Mouse (Mus musculus): ENCODE data around the gene Gpx5. TPM values are rescaled to one million over a fixed set of nuclear protein-coding genes. Genes with fewer than 3 reads are reported as not detected.

The Gpx5 gene
- polyA plus RNA-seq, 1 experiment from 2014 or later = not detected

GRCm38 (mm10) chr13:21275021-21275814 is 17.3 kb downstream of the Gpx5 start:
- WGBS = under 1% methylated on average over 29 of the region's 29 CpGs

GRCm38 (mm10) chr13:21268262-21268661 is 24.3 kb downstream of the Gpx5 start:
- no peak for ATAC-seq (ENCODE audit: insufficient read depth, low FRiP score)
- H3K4me3 ChIP-seq (replicated peaks; ENCODE audit: low read length) = no peak overlapping the region
- 0 out of 2 replicates have a peak overlapping the region, but pooled peaks have one; percentile 13 for H3K4me2 ChIP-seq (ENCODE audit: low read depth, low read length)

More at GRCm38 (mm10) chr13:21275021-21275814, 17.3 kb downstream of the Gpx5 start:
- Histone ChIP-seq H3K9me3 (replicated peaks; ENCODE audit: control insufficient read depth, low read length) (no peaks in the 10 kb centered on the region), H3K9ac (ENCODE audit: low read length) (peak overlapping the region; percentile 59), H3K27ac (ENCODE audit: low read length) (no peak overlapping the region), H3K4me1 (ENCODE audit: control insufficient read depth, insufficient read depth, low read length) (peaks cover 7% of the 10 kb centered on the region; the same call in 1 of the 2 replicates), H3K4me3 (replicated peaks; ENCODE audit: low read length) (peak overlapping the region; percentile 63), H3K4me2 (ENCODE audit: low read depth, low read length) (peak overlapping the region; percentile 90), H3K36me3 (ENCODE audit: control insufficient read depth, insufficient read depth, low read length) (no peaks in the 10 kb centered on the region), H3K27me3 (ENCODE audit: control insufficient read depth, insufficient read depth, low read length) (no peaks in the 10 kb centered on the region)
- ATAC-seq (ENCODE audit: insufficient read depth, low FRiP score) = peak; percentile 52; the same call in 1 of the 2 replicates

GRCm38 (mm10) chr13:21267541-21267940 is 25.0 kb downstream of the Gpx5 start:
- Histone ChIP-seq H3K4me1 (ENCODE audit: control insufficient read depth, insufficient read depth, low read length) (no peaks in the 10 kb centered on the region), H3K27me3 (ENCODE audit: control insufficient read depth, insufficient read depth, low read length) (no peaks in the 10 kb centered on the region), H3K4me3 (replicated peaks; ENCODE audit: low read length) (no peak overlapping the region), H3K4me2 (ENCODE audit: low read depth, low read length) (no peak overlapping the region), H3K9ac (ENCODE audit: low read length) (no peak overlapping the region), H3K27ac (ENCODE audit: low read length) (no peak overlapping the region), H3K9me3 (replicated peaks; ENCODE audit: control insufficient read depth, low read length) (no peaks in the 10 kb centered on the region), H3K36me3 (ENCODE audit: control insufficient read depth, insufficient read depth, low read length) (no peaks in the 10 kb centered on the region)
- no peak for ATAC-seq (ENCODE audit: insufficient read depth, low FRiP score)
- 24% methylated on average over 4 of the region's 4 CpGs for WGBS

More at GRCm38 (mm10) chr13:21268262-21268661, 24.3 kb downstream of the Gpx5 start:
- no peaks in the 10 kb centered on the region for H3K9me3 ChIP-seq (replicated peaks; ENCODE audit: control insufficient read depth, low read length)
- H3K27ac ChIP-seq (ENCODE audit: low read length) = no peak overlapping the region
- H3K9ac ChIP-seq (ENCODE audit: low read length) = no peak overlapping the region
- no peaks in the 10 kb centered on the region for H3K36me3 ChIP-seq (ENCODE audit: control insufficient read depth, insufficient read depth, low read length)
- no peaks in the 10 kb centered on the region for H3K27me3 ChIP-seq (ENCODE audit: control insufficient read depth, insufficient read depth, low read length)
- H3K4me1 ChIP-seq (ENCODE audit: control insufficient read depth, insufficient read depth, low read length) = no peaks in the 10 kb centered on the region
- 2% methylated on average over 1 of the region's 1 CpGs for WGBS

- WGBS = 59% methylated on average over 2 of the region's 2 CpGs
- Histone ChIP-seq H3K4me2 (ENCODE audit: low read depth, low read length) (no peak overlapping the region), H3K27ac (ENCODE audit: low read length) (no peak overlapping the region), H3K36me3 (ENCODE audit: control insufficient read depth, insufficient read depth, low read length) (no peaks in the 10 kb centered on the region), H3K9ac (ENCODE audit: low read length) (no peak overlapping the region), H3K4me1 (ENCODE audit: control insufficient read depth, insufficient read depth, low read length) (no peaks in the 10 kb centered on the region), H3K4me3 (replicated peaks; ENCODE audit: low read length) (no peak overlapping the region), H3K27me3 (ENCODE audit: control insufficient read depth, insufficient read depth, low read length) (no peaks in the 10 kb centered on the region), H3K9me3 (replicated peaks; ENCODE audit: control insufficient read depth, low read length) (no peaks in the 10 kb centered on the region)
- no peak for ATAC-seq (ENCODE audit: insufficient read depth, low FRiP score)
Measured at GRCm38 (mm10) chr13:21265736-21266135, 26.8 kb downstream of the Gpx5 start.

- Histone ChIP-seq H3K4me2 (ENCODE audit: low read depth, low read length) (peak overlapping the region; percentile 47), H3K9me3 (replicated peaks; ENCODE audit: control insufficient read depth, low read length) (no peaks in the 10 kb centered on the region), H3K27me3 (ENCODE audit: control insufficient read depth, insufficient read depth, low read length) (no peaks in the 10 kb centered on the region), H3K4me1 (ENCODE audit: control insufficient read depth, insufficient read depth, low read length) (peaks cover 6% of the 10 kb centered on the region), H3K36me3 (ENCODE audit: control insufficient read depth, insufficient read depth, low read length) (no peaks in the 10 kb centered on the region), H3K4me3 (replicated peaks; ENCODE audit: low read length) (peak overlapping the region; percentile 43), H3K9ac (ENCODE audit: low read length) (no peak overlapping the region), H3K27ac (ENCODE audit: low read length) (no peak overlapping the region)
- ATAC-seq (ENCODE audit: insufficient read depth, low FRiP score) = no peak
- whole genome bisulfite sequencing = 2% methylated on average over 11 of the region's 11 CpGs
Measured at GRCm38 (mm10) chr13:21264366-21264765, 28.2 kb downstream of the Gpx5 start.

- WGBS = 4% methylated on average over 11 of the region's 11 CpGs
- Histone ChIP-seq H3K9me3 (replicated peaks; ENCODE audit: control insufficient read depth, low read length) (no peaks in the 10 kb centered on the region), H3K36me3 (ENCODE audit: control insufficient read depth, insufficient read depth, low read length) (no peaks in the 10 kb centered on the region), H3K27me3 (ENCODE audit: control insufficient read depth, insufficient read depth, low read length) (no peaks in the 10 kb centered on the region), H3K27ac (ENCODE audit: low read length) (no peak overlapping the region), H3K4me3 (replicated peaks; ENCODE audit: low read length) (peak overlapping the region; percentile 43), H3K9ac (ENCODE audit: low read length) (no peak overlapping the region), H3K4me2 (ENCODE audit: low read depth, low read length) (peak overlapping the region; percentile 47), H3K4me1 (ENCODE audit: control insufficient read depth, insufficient read depth, low read length) (peaks cover 6% of the 10 kb centered on the region)
- no peak for ATAC-seq (ENCODE audit: insufficient read depth, low FRiP score)
Measured at GRCm38 (mm10) chr13:21263910-21264309, 28.6 kb downstream of the Gpx5 start.

GRCm38 (mm10) chr13:21262787-21263461 is 29.6 kb downstream of the Gpx5 start:
- Histone ChIP-seq H3K4me2 (ENCODE audit: low read depth, low read length) (no peak overlapping the region), H3K27ac (ENCODE audit: low read length) (no peak overlapping the region), H3K27me3 (ENCODE audit: control insufficient read depth, insufficient read depth, low read length) (0 out of 2 replicates have a peak, but pooled peaks cover 4% of the 10 kb centered on the region), H3K4me3 (replicated peaks; ENCODE audit: low read length) (no peak overlapping the region), H3K9ac (ENCODE audit: low read length) (no peak overlapping the region), H3K36me3 (ENCODE audit: control insufficient read depth, insufficient read depth, low read length) (no peaks in the 10 kb centered on the region), H3K4me1 (ENCODE audit: control insufficient read depth, insufficient read depth, low read length) (peaks cover 6% of the 10 kb centered on the region), H3K9me3 (replicated peaks; ENCODE audit: control insufficient read depth, low read length) (no peaks in the 10 kb centered on the region)
- WGBS = 57% methylated on average over 4 of the region's 4 CpGs
- peak; percentile 53; the same call in 1 of the 2 replicates for ATAC-seq (ENCODE audit: insufficient read depth, low FRiP score)

- 0 out of 2 replicates have a peak, but pooled peaks cover 4% of the 10 kb centered on the region for H3K27me3 ChIP-seq (ENCODE audit: control insufficient read depth, insufficient read depth, low read length)
- H3K4me2 ChIP-seq (ENCODE audit: low read depth, low read length) = peak overlapping the region; percentile 61
- no peak overlapping the region for H3K27ac ChIP-seq (ENCODE audit: low read length)
- H3K9me3 ChIP-seq (replicated peaks; ENCODE audit: control insufficient read depth, low read length) = no peaks in the 10 kb centered on the region
- 26% methylated on average over 5 of the region's 5 CpGs for WGBS
- H3K4me1 ChIP-seq (ENCODE audit: control insufficient read depth, insufficient read depth, low read length) = peaks cover 6% of the 10 kb centered on the region
- no peak for ATAC-seq (ENCODE audit: insufficient read depth, low FRiP score)
- no peak overlapping the region for H3K9ac ChIP-seq (ENCODE audit: low read length)
- H3K4me3 ChIP-seq (replicated peaks; ENCODE audit: low read length) = peak overlapping the region; percentile 42
- no peaks in the 10 kb centered on the region for H3K36me3 ChIP-seq (ENCODE audit: control insufficient read depth, insufficient read depth, low read length)
Measured at GRCm38 (mm10) chr13:21260289-21260688, 32.2 kb downstream of the Gpx5 start.

GRCm38 (mm10) chr13:21259677-21260113 is 32.8 kb downstream of the Gpx5 start:
- under 1% methylated on average over 18 of the region's 18 CpGs for WGBS
- Histone ChIP-seq H3K4me3 (replicated peaks; ENCODE audit: low read length) (peak overlapping the region; percentile 42), H3K9ac (ENCODE audit: low read length) (no peak overlapping the region), H3K27me3 (ENCODE audit: control insufficient read depth, insufficient read depth, low read length) (0 out of 2 replicates have a peak, but pooled peaks cover 4% of the 10 kb centered on the region), H3K4me2 (ENCODE audit: low read depth, low read length) (peak overlapping the region; percentile 61), H3K36me3 (ENCODE audit: control insufficient read depth, insufficient read depth, low read length) (no peaks in the 10 kb centered on the region), H3K4me1 (ENCODE audit: control insufficient read depth, insufficient read depth, low read length) (peaks cover 6% of the 10 kb centered on the region), H3K27ac (ENCODE audit: low read length) (no peak overlapping the region), H3K9me3 (replicated peaks; ENCODE audit: control insufficient read depth, low read length) (no peaks in the 10 kb centered on the region)
- no peak for ATAC-seq (ENCODE audit: insufficient read depth, low FRiP score)
